In the genomic region with DNA sequence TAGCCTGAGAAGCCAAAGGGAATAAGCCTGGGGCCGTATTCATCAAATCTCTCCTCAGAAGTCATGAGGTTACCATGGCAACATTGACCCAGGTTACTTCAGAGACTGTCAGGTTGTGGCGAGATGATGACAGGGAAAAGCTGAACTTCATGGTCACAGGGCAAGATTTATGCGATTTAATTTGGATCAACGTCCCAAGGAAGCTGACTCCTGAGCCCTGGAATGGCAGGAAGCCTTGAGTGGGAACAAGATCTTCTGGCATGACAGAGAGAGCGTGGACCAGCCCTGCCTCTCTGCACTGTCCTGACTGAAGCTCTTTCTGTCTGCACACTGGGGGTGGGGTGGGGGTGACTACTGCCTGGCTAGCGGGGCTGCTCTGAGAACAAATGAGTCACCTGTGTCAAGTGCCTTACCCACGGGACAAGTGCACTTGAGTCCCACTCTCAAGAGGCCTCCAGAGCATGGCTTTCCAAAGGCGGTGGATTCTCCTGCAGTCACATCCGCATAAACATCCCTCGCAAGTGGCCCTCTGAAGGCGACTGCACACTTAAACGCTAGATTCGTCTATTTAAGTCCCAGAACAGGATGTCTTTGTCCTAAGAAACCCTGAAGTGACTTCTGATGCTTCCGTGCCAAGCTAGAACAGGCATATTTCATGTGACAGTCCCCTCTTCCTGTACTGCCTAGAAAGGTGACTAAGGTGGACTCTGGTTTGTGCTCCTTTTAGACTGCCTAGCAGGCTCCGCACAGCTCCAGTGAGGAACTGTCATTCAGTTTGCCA, we compare ENCODE assay signal across 9 mouse cellular contexts. TPM values are rescaled to one million over a fixed set of nuclear protein-coding genes. Genes with fewer than 3 reads are reported as not detected.
DNase-seq lines count a peak whose midpoint lies in the region; ATAC-seq and TF ChIP-seq lines count a peak whose summit lies in the region.
"Had no signal": no experiment of that assay in that cellular context is flagged by ENCODE, and none has a peak within 500 bp of the region (broad histone marks: within the 10 kb centered on the region; RNA-seq: fewer than 3 reads in every experiment).

No protein-coding gene starts in this region.

- peak; percentile 54; the same call in 1 of the 2 replicates for ATAC-seq in intestine, embryonic 16.5 days
- no peak for ATAC-seq in erythroblast, adult 5-6 weeks (replicated peaks; ENCODE audit: low FRiP score, poor library complexity, severe bottlenecking)

- DNase-seq in adrenal gland, adult (ENCODE audit: inconsistent age in 2 of 2, low spot score in 1 of 2), result peak; percentile 88 to 89
- DNase-seq in adrenal gland, adult 18-20 months (ENCODE audit: low spot score in 2 of 2), result no peak
- DNase-seq in brain, embryonic 14.5 days (ENCODE audit: low read depth), result peak; percentile 77
- DNase-seq in lung, postnatal 14 days, result peak; percentile 76
- DNase-seq in adipocyte (ENCODE audit: low spot score), result no peak
- DNase-seq in layer of hippocampus, adult 18-20 months (ENCODE audit: low spot score in 2 of 2), result no peak
- DNase-seq: liver, embryonic 13.5 days had no signal

- no peak overlapping the region for H3K9ac ChIP-seq in intestine, embryonic 16.5 days (ENCODE audit: low read depth, low read length)
- H3K9ac ChIP-seq: liver, embryonic 13.5 days had no signal

- no peak for TF ChIP-seq CTCF in brain, embryonic 14.5 days (IDR thresholded peaks at IDR 0.05; ENCODE audit: borderline replicate concordance, extremely low read depth, insufficient read depth, insufficient read length)

- TF ChIP-seq POLR2A in brain, embryonic 14.5 days (IDR thresholded peaks at IDR 0.05; ENCODE audit: borderline replicate concordance, extremely low read depth, insufficient read depth, insufficient read length, poor library complexity, severe bottlenecking), result no peak

- no peaks in the 10 kb centered on the region for H3K4me1 ChIP-seq in intestine, embryonic 16.5 days (ENCODE audit: control insufficient read depth, insufficient read depth, low read length)

- 61% methylated on average over 15 of the region's 15 CpGs for WGBS in intestine, embryonic 16.5 days

- H3K27ac ChIP-seq in intestine, embryonic 16.5 days (ENCODE audit: low read length), result no peak overlapping the region
- H3K27ac ChIP-seq: liver, embryonic 13.5 days had no signal

- no peak overlapping the region for H3K4me2 ChIP-seq in intestine, embryonic 16.5 days (ENCODE audit: low read depth, low read length)
- H3K4me2 ChIP-seq: liver, embryonic 13.5 days had no signal

- no peak overlapping the region for H3K4me3 ChIP-seq in intestine, embryonic 16.5 days (ENCODE audit: low read length)
- H3K4me3 ChIP-seq: liver, embryonic 13.5 days had no signal

- H3K36me3 ChIP-seq in intestine, embryonic 16.5 days (ENCODE audit: control insufficient read depth, insufficient read depth, low read length), result no peaks in the 10 kb centered on the region
- H3K36me3 ChIP-seq: liver, embryonic 13.5 days had no signal

- H3K27me3 ChIP-seq in intestine, embryonic 16.5 days (replicated peaks; ENCODE audit: control insufficient read depth, insufficient read depth, low read length), result no peaks in the 10 kb centered on the region
- H3K27me3 ChIP-seq: liver, embryonic 13.5 days had no signal

- no peaks in the 10 kb centered on the region for H3K9me3 ChIP-seq in intestine, embryonic 16.5 days (ENCODE audit: control insufficient read depth, low read length)
- H3K9me3 ChIP-seq: liver, embryonic 13.5 days had no signal

RNA-seq across cellular contexts. Expression of gene Zfp957, which starts 26.7 kb away (rescaled TPM):
- total RNA-seq in adrenal gland, adult 18-20 months (2021), result not detected
- polyA plus RNA-seq in brain, embryonic 14.5 days (2012; rRNA removed), result not detected in 2 replicates
- polyA plus RNA-seq in intestine, embryonic 16.5 days (2015; fragmentation: Nextera tagmentation; extraction: Ambion mirVana), result not detected in 2 replicates
- not detected in 2 replicates for total RNA-seq in erythroblast, adult 5-6 weeks (2015; ENCODE audit: low replicate concordance)
- not detected in 2 replicates for total RNA-seq in erythroblast, adult 5-6 weeks (2017; ENCODE audit: low replicate concordance)
- total RNA-seq in layer of hippocampus, adult 18-20 months (2021), result not detected
- polyA plus RNA-seq: liver, embryonic 13.5 days had no signal

RNA-seq across cellular contexts. Expression of gene Rgcc, which starts 27.6 kb away (rescaled TPM):
- 100 to 1,000 TPM; 152 to 273 TPM for total RNA-seq in adrenal gland, adult 18-20 months (2021)
- 29.0 and 71.3 TPM in 2 replicates for polyA plus RNA-seq in brain, embryonic 14.5 days (2012; rRNA removed)
- polyA plus RNA-seq in intestine, embryonic 16.5 days (2015; fragmentation: Nextera tagmentation; extraction: Ambion mirVana), result 39.4 and 46.2 TPM in 2 replicates
- total RNA-seq in erythroblast, adult 5-6 weeks (2015; ENCODE audit: low replicate concordance), result 63.7 and 78.6 TPM in 2 replicates
- 55.2 and 86.4 TPM in 2 replicates for total RNA-seq in erythroblast, adult 5-6 weeks (2017; ENCODE audit: low replicate concordance)
- 10 to 100 TPM; 41.4 to 42.2 TPM for total RNA-seq in layer of hippocampus, adult 18-20 months (2021)

Comparison
In these comparisons a context has a peak if more than half of its experiments do, and no peak if none do; other contexts are left out.
1. DNase-seq: peak in adrenal gland, adult (2 of 2), brain, embryonic 14.5 days (single experiment) and lung, postnatal 14 days (single experiment); none in adrenal gland, adult 18-20 months (0 of 2), adipocyte (single experiment) and layer of hippocampus, adult 18-20 months (0 of 2).